Mouse (Mus musculus) hindbrain, embryonic 11.5 days (tissue): ENCODE measurements around the gene Casp2. TPM values are rescaled to one million over a fixed set of nuclear protein-coding genes. Genes with fewer than 3 reads are reported as not detected.

Experiments used
- ATAC-seq: fragments of 200-750 bp; cut with Nextera tagmentation; 2 replicates; pipeline ENCODE4 v1.8.0; 2017; ENCODE audit warnings: mild to moderate bottlenecking, moderate TSS enrichment, moderate library complexity; ENCODE audit not compliant: low FRiP score
- DNase-seq: peaks from one replicate; pipeline ENCODE4 v3.0.0-alpha.2; 2015; ENCODE audit warnings: low spot score
- H3K27ac ChIP-seq: fragments of 300-500 bp; sonication (generic); 2 replicates; pipeline ENCODE4 v1.5.1; 2014; ENCODE audit warnings: mild to moderate bottlenecking, low read depth, low read length
- H3K27me3 ChIP-seq: fragments of 300-500 bp; sonication (generic); 2 replicates; pipeline ENCODE4 v1.6.1; 2014; ENCODE audit warnings: mild to moderate bottlenecking, low read length, moderate library complexity, mixed read lengths; ENCODE audit not compliant: control insufficient read depth, insufficient read depth
- H3K36me3 ChIP-seq: fragments of 300-500 bp; sonication (generic); 2 replicates; pipeline ENCODE4 v1.6.1; 2014; ENCODE audit warnings: mild to moderate bottlenecking, low read length, moderate library complexity, mixed read lengths; ENCODE audit not compliant: control insufficient read depth, insufficient read depth
- H3K4me1 ChIP-seq: fragments of 300-500 bp; sonication (generic); replicated peaks from 2 replicates; pipeline ENCODE4 v1.6.1; 2014; ENCODE audit warnings: low read length, mixed read lengths; ENCODE audit not compliant: control insufficient read depth, insufficient read depth
- H3K4me2 ChIP-seq: fragments of 300-500 bp; sonication (generic); replicated peaks from 2 replicates; pipeline ENCODE4 v1.6.1; 2014; ENCODE audit warnings: mild to moderate bottlenecking, low read depth, low read length
- H3K4me3 ChIP-seq: fragments of 300-500 bp; sonication (generic); 2 replicates; pipeline ENCODE4 v1.5.1; 2014; ENCODE audit warnings: low read depth, low read length
- H3K9ac ChIP-seq: fragments of 300-500 bp; sonication (generic); 2 replicates; pipeline ENCODE4 v1.6.1; 2014; ENCODE audit warnings: low read depth, low read length
- H3K9me3 ChIP-seq: fragments of 300-500 bp; sonication (generic); 2 replicates; pipeline ENCODE4 v1.6.1; 2016; ENCODE audit warnings: low read length; ENCODE audit not compliant: control insufficient read depth
- WGBS: fragments of 180-500 bp; shearing (Covaris S2); extraction: QIAGEN DNeasy Blood & Tissue Kit; methylation state at CpG from one replicate; pipeline ENCODE4 v1.1.7; 2014; 5-methylcytosine and 5-hydroxymethylcytosine counted together
- polyA plus RNA-seq: library from polyadenylated mRNA; unstranded; fragments of >200 nt; fragmentation: Nextera tagmentation; extraction: Ambion mirVana; gene quantifications from 2 replicates; pipeline ENCODE4 v1.2.1, GENCODE M21; 2014

Gene Casp2
- polyA plus RNA-seq, 1 experiment from 2014 or later, result 59.7 TPM

- Histone ChIP-seq H3K4me1 (no peaks in the 10 kb centered on the region), H3K27ac (no peak overlapping the region), H3K9ac (no peak overlapping the region), H3K27me3 (no peaks in the 10 kb centered on the region), H3K36me3 (peaks cover 2% of the 10 kb centered on the region; the same call in 1 of the 2 replicates), H3K9me3 (no peaks in the 10 kb centered on the region), H3K4me3 (no peak overlapping the region), H3K4me2 (no peak overlapping the region)
- 88% methylated on average over 3 of the region's 3 CpGs for WGBS
- no peak for ATAC-seq
- DNase-seq, result no peak
Observed at GRCm38 (mm10) chr6:42295549-42296094, 30.8 kb downstream of the Casp2 start.

GRCm38 (mm10) chr6:42299362-42299761 is 34.6 kb downstream of the Casp2 start:
- Histone ChIP-seq H3K9me3 (no peaks in the 10 kb centered on the region), H3K9ac (no peak overlapping the region), H3K4me1 (no peaks in the 10 kb centered on the region), H3K4me2 (no peak overlapping the region), H3K27ac (no peak overlapping the region), H3K4me3 (no peak overlapping the region), H3K27me3 (no peaks in the 10 kb centered on the region), H3K36me3 (no peaks in the 10 kb centered on the region; the same call in 1 of the 2 replicates)
- no peak for ATAC-seq
- WGBS, result 92% methylated on average over 5 of the region's 5 CpGs
- DNase-seq, result no peak

- Histone ChIP-seq H3K27ac (no peak overlapping the region), H3K9me3 (no peaks in the 10 kb centered on the region), H3K9ac (no peak overlapping the region), H3K4me3 (no peak overlapping the region), H3K4me1 (no peaks in the 10 kb centered on the region), H3K4me2 (no peak overlapping the region), H3K36me3 (peaks cover 3% of the 10 kb centered on the region; the same call in 1 of the 2 replicates), H3K27me3 (no peaks in the 10 kb centered on the region)
- DNase-seq, result no peak
- 63% methylated on average over 8 of the region's 8 CpGs for WGBS
- ATAC-seq, result no peak
Observed at GRCm38 (mm10) chr6:42309816-42310378, 45.1 kb downstream of the Casp2 start.

- 81% methylated on average over 2 of the region's 2 CpGs for WGBS
- H3K9ac ChIP-seq, result no peak overlapping the region
- peaks cover 3% of the 10 kb centered on the region; the same call in 1 of the 2 replicates for H3K36me3 ChIP-seq
- H3K4me3 ChIP-seq, result no peak overlapping the region
- no peak overlapping the region for H3K27ac ChIP-seq
- H3K4me2 ChIP-seq, result no peak overlapping the region
- no peaks in the 10 kb centered on the region for H3K27me3 ChIP-seq
- no peaks in the 10 kb centered on the region for H3K4me1 ChIP-seq
- no peaks in the 10 kb centered on the region for H3K9me3 ChIP-seq
- DNase-seq (no peak), ATAC-seq (no peak)
Observed at GRCm38 (mm10) chr6:42310427-42311053, 45.8 kb downstream of the Casp2 start.

GRCm38 (mm10) chr6:42318293-42318692 is 53.5 kb downstream of the Casp2 start:
- H3K4me2 ChIP-seq, result no peak overlapping the region
- H3K4me1 ChIP-seq, result 0 out of 2 replicates have a peak, but pooled peaks cover 3% of the 10 kb centered on the region
- H3K9me3 ChIP-seq, result no peaks in the 10 kb centered on the region
- no peak overlapping the region for H3K27ac ChIP-seq
- H3K9ac ChIP-seq, result no peak overlapping the region
- H3K36me3 ChIP-seq, result peaks cover 2% of the 10 kb centered on the region; the same call in 1 of the 2 replicates
- no peak overlapping the region for H3K4me3 ChIP-seq
- DNase-seq (no peak), ATAC-seq (no peak)
- 88% methylated on average over 4 of the region's 4 CpGs for WGBS
- H3K27me3 ChIP-seq, result peaks cover under 1% of the 10 kb centered on the region; the same call in 1 of the 2 replicates

- H3K36me3 ChIP-seq, result no peaks in the 10 kb centered on the region
- WGBS, result under 1% methylated on average over 28 of the region's 28 CpGs
- peaks cover 3% of the 10 kb centered on the region; the same call in 1 of the 2 replicates for H3K27me3 ChIP-seq
- ATAC-seq (peak; percentile 20), DNase-seq (no peak)
- peak overlapping the region; percentile 90 for H3K4me2 ChIP-seq
- 0 out of 2 replicates have a peak, but pooled peaks cover 6% of the 10 kb centered on the region for H3K4me1 ChIP-seq
- H3K27ac ChIP-seq, result peak overlapping the region; percentile 90
- H3K9ac ChIP-seq, result peak overlapping the region; percentile 84
- H3K9me3 ChIP-seq, result no peaks in the 10 kb centered on the region
- H3K4me3 ChIP-seq, result peak overlapping the region; percentile 69
Observed at GRCm38 (mm10) chr6:42323371-42324066, 58.7 kb downstream of the Casp2 start.

- H3K27me3 ChIP-seq, result peaks cover 3% of the 10 kb centered on the region; the same call in 1 of the 2 replicates
- ATAC-seq (peak; percentile 80), DNase-seq (peak; percentile 68)
- peak overlapping the region; percentile 90 for H3K4me2 ChIP-seq
- H3K4me1 ChIP-seq, result 0 out of 2 replicates have a peak, but pooled peaks cover 6% of the 10 kb centered on the region
- peak overlapping the region; percentile 84 for H3K9ac ChIP-seq
- 1% methylated on average over 25 of the region's 32 CpGs for WGBS
- H3K9me3 ChIP-seq, result no peaks in the 10 kb centered on the region
- H3K27ac ChIP-seq, result peak overlapping the region; percentile 90
- no peaks in the 10 kb centered on the region for H3K36me3 ChIP-seq
- peak overlapping the region; percentile 69 for H3K4me3 ChIP-seq
Observed at GRCm38 (mm10) chr6:42324067-42324481, 59.3 kb downstream of the Casp2 start.

- peak within 1 kb of the TSS; percentile 90 for H3K4me2 ChIP-seq
- peak within 1 kb of the TSS; percentile 84 for H3K9ac ChIP-seq
- H3K36me3 ChIP-seq, result no peaks in the 10 kb centered on the region
- peak; percentile 78 for DNase-seq
- peaks cover 3% of the 10 kb centered on the region; the same call in 1 of the 2 replicates for H3K27me3 ChIP-seq
- H3K4me1 ChIP-seq, result 0 out of 2 replicates have a peak, but pooled peaks cover 6% of the 10 kb centered on the region
- H3K27ac ChIP-seq, result peak within 1 kb of the TSS; percentile 90
- H3K4me3 ChIP-seq, result peak within 1 kb of the TSS; percentile 69
- under 1% methylated on average over 35 of the region's 68 CpGs for WGBS
- ATAC-seq, result peak; percentile 92
- no peaks in the 10 kb centered on the region for H3K9me3 ChIP-seq
Observed at GRCm38 (mm10) chr6:42324482-42325267, 59.9 kb downstream of the Casp2 start, which contains the start of gene Fam131b. Gene Fam131b (minus strand): TSS chr6:42324643.
